Mouse (Mus musculus): Measurements from ENCODE around the gene Cela2a. TPM values are rescaled to one million over a fixed set of nuclear protein-coding genes. Genes with fewer than 3 reads are reported as not detected.

The Cela2a gene
- polyA plus RNA-seq, 1 experiment from 2014 or later: 754 TPM

DNA sequence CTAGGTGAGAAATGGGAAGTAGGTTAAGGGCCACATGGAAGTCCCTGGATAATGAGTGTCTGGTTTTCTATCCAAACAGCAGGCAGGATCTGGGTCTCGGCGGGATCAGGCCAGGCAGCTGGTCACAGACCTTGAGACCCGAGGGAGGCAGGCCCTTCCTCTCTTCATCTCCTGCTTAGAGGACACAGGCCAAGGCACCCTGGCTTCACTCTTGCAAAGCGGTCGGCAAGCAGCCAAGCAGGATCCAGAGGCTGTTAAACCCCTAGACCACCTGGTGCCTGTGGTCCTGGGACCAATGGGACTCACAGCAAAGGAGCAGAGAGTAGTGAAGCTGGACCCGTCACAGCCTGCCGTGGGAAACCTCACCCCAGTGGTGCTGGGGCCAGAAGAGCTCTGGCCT, 29.6 kb downstream of the Cela2a start:
- WGBS: 78% methylated on average over 7 of the region's 7 CpGs
- no peak for ATAC-seq (ENCODE audit: insufficient read depth, low FRiP score)
- Histone ChIP-seq H3K4me2 (ENCODE audit: low read depth, low read length) (no peak overlapping the region), H3K9me3 (replicated peaks; ENCODE audit: control insufficient read depth, low read length) (no peaks in the 10 kb centered on the region), H3K9ac (ENCODE audit: low read length) (peak overlapping the region; percentile 7; the same call in 1 of the 2 replicates), H3K4me3 (replicated peaks; ENCODE audit: low read length) (no peak overlapping the region), H3K36me3 (ENCODE audit: control insufficient read depth, insufficient read depth, low read length) (peaks cover 8% of the 10 kb centered on the region; the same call in 1 of the 2 replicates), H3K4me1 (ENCODE audit: control insufficient read depth, insufficient read depth, low read length) (peaks cover 18% of the 10 kb centered on the region), H3K27me3 (ENCODE audit: control insufficient read depth, insufficient read depth, low read length) (no peaks in the 10 kb centered on the region), H3K27ac (ENCODE audit: low read length) (no peak overlapping the region)

DNA sequence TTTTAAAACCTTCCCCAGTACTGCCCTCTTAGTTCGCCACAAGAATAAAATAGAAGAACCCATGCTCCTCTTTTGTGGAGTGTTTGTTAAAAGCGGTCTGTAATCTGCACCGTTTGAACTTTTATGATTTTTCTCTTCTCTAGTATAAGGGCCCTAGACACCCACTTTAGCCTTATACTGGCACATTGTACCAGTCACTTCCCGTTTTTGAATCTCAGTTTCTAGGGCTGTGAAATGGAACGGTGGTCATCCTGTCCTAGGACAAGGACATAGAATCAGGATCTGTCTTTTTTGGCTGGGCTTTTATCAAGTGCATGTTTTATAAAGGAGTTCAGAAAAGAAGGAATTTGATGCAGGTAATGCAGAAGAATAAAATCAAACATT, 31.8 kb downstream of the Cela2a start:
- Histone ChIP-seq H3K9ac (ENCODE audit: low read length) (peak overlapping the region; percentile 83), H3K4me3 (replicated peaks; ENCODE audit: low read length) (peak overlapping the region; percentile 76), H3K9me3 (replicated peaks; ENCODE audit: control insufficient read depth, low read length) (no peaks in the 10 kb centered on the region), H3K4me1 (ENCODE audit: control insufficient read depth, insufficient read depth, low read length) (peaks cover 28% of the 10 kb centered on the region), H3K27me3 (ENCODE audit: control insufficient read depth, insufficient read depth, low read length) (no peaks in the 10 kb centered on the region), H3K4me2 (ENCODE audit: low read depth, low read length) (peak overlapping the region; percentile 61), H3K27ac (ENCODE audit: low read length) (peak overlapping the region; percentile 95), H3K36me3 (ENCODE audit: control insufficient read depth, insufficient read depth, low read length) (peaks cover 8% of the 10 kb centered on the region; the same call in 1 of the 2 replicates)
- ATAC-seq (ENCODE audit: insufficient read depth, low FRiP score): no peak
- WGBS: 4% methylated on average over 5 of the region's 5 CpGs

DNA sequence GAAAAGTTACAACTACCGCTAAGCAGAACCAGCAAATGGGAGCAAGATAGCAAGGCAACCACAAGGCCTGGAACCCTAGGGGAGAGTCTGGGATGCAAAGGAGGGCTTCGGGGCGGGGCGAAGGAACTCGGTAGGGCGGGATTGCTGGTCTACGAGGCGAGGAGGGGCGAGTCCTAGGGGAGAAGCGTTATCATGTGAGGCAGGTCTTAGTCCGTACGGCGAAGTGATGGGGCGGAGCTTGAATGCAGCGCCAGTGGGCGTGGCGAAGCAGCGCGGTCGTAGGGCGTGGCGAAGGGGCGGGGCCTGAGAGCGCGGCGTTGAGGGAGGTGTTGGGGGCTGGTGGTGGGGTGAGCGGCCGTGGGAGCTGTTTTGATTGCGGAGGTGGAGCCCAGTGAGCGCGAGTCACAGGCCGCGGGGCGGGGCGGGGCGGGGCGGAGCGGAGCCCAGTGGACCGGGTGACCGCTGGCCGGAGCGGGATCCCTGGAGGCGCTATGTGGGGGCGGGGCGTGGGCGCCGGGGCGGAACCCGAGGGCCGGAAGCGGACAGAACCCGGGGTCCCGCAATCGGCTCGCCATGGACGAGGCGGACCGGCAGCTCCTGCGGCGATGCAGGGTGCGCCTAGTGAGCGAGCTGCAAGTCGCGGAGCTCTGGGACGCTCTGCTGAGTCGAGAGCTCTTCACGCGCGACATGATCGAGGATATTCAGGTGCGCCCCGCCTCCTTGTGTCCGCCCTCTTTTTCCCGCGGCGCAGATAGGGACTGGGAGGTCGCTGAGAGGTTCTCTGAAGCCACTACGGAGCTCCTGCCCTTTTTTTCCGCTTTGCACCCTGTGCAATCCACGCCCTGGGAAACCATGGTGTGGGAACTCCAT, 32.4 kb downstream of the Cela2a start, which contains the start of gene Casp9:
Casp9 (plus strand) TSS at position 331 of the 870 bp plus-strand sequence.
- peak within 1 kb of the TSS; percentile 76 for H3K4me3 ChIP-seq (replicated peaks; ENCODE audit: low read length)
- no peaks in the 10 kb centered on the region for H3K27me3 ChIP-seq (ENCODE audit: control insufficient read depth, insufficient read depth, low read length)
- H3K4me1 ChIP-seq (ENCODE audit: control insufficient read depth, insufficient read depth, low read length): peaks cover 28% of the 10 kb centered on the region
- no peaks in the 10 kb centered on the region for H3K9me3 ChIP-seq (replicated peaks; ENCODE audit: control insufficient read depth, low read length)
- ATAC-seq (ENCODE audit: insufficient read depth, low FRiP score): peak; percentile 90
- H3K9ac ChIP-seq (ENCODE audit: low read length): peak within 1 kb of the TSS; percentile 83
- peaks cover 8% of the 10 kb centered on the region; the same call in 1 of the 2 replicates for H3K36me3 ChIP-seq (ENCODE audit: control insufficient read depth, insufficient read depth, low read length)
- H3K27ac ChIP-seq (ENCODE audit: low read length): peak within 1 kb of the TSS; percentile 95
- WGBS: under 1% methylated on average over 78 of the region's 80 CpGs
- H3K4me2 ChIP-seq (ENCODE audit: low read depth, low read length): peak within 1 kb of the TSS; percentile 61

DNA sequence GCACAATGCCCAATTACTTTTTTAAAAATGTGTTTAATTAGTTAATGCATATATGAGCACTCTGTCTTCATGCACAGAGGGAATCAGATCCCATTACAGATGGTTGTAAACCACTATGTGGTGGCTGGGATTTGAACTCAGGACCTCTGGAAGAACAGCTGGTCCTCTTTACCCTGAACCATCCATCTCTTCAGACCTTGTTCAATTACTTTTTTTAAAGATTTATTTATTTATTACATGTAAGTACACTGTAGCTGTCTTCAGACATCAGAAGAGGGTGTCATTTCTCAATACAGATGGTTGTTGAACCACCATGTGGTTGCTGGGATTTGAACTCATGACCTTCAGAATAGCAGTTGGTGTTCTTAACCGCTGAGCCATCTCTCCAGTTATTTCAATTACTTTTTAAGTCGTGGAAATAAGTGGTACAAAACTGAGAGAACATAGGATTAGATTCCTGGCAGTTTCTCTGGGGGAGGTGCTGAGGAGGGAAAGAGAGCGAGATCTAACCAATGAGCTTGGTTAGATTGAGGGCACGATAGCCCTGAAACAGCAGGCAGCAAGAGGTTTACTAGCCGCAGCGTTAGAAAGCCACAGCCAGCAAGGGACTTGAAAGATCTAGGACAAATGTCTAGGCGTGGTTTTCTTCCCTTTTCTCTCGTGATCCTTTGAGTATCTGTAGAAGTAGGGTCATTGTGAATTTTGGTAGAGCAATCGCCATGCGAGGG, 33.2 kb downstream of the Cela2a start:
- Histone ChIP-seq H3K27me3 (ENCODE audit: control insufficient read depth, insufficient read depth, low read length) (no peaks in the 10 kb centered on the region), H3K9ac (ENCODE audit: low read length) (peak overlapping the region; percentile 58), H3K4me3 (replicated peaks; ENCODE audit: low read length) (peak overlapping the region; percentile 76), H3K4me2 (ENCODE audit: low read depth, low read length) (peak overlapping the region; percentile 61), H3K9me3 (replicated peaks; ENCODE audit: control insufficient read depth, low read length) (no peaks in the 10 kb centered on the region), H3K4me1 (ENCODE audit: control insufficient read depth, insufficient read depth, low read length) (peaks cover 28% of the 10 kb centered on the region), H3K36me3 (ENCODE audit: control insufficient read depth, insufficient read depth, low read length) (peaks cover 7% of the 10 kb centered on the region; the same call in 1 of the 2 replicates), H3K27ac (ENCODE audit: low read length) (peak overlapping the region; percentile 95)
- ATAC-seq (ENCODE audit: insufficient read depth, low FRiP score): no peak
- 11% methylated on average over 10 of the region's 10 CpGs for WGBS

DNA sequence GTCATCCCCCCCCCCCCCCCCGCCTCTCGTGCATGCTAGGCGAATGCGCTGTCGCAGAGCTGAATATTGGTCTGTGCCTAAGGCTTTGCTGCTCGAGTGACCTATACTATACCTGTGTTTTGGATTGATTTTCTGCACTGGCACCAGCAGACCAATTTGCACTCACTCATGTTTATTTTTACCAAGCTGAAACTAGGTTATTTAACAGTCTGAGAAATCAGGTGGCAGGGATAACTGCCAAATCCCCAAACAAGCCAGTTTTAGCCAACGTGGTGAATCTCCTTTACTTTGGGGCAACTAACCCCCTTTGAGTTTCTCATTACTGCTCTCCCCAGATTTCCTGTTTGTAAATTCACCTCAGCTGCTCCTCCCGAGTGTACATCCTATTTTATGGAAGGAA, 34.0 kb downstream of the Cela2a start:
- ATAC-seq (ENCODE audit: insufficient read depth, low FRiP score): no peak
- Histone ChIP-seq H3K27me3 (ENCODE audit: control insufficient read depth, insufficient read depth, low read length) (no peaks in the 10 kb centered on the region), H3K4me1 (ENCODE audit: control insufficient read depth, insufficient read depth, low read length) (peaks cover 28% of the 10 kb centered on the region), H3K9me3 (replicated peaks; ENCODE audit: control insufficient read depth, low read length) (no peaks in the 10 kb centered on the region), H3K9ac (ENCODE audit: low read length) (no peak overlapping the region), H3K27ac (ENCODE audit: low read length) (no peak overlapping the region), H3K36me3 (ENCODE audit: control insufficient read depth, insufficient read depth, low read length) (no peaks in the 10 kb centered on the region), H3K4me3 (replicated peaks; ENCODE audit: low read length) (no peak overlapping the region), H3K4me2 (ENCODE audit: low read depth, low read length) (no peak overlapping the region)
- WGBS: 85% methylated on average over 8 of the region's 8 CpGs

DNA sequence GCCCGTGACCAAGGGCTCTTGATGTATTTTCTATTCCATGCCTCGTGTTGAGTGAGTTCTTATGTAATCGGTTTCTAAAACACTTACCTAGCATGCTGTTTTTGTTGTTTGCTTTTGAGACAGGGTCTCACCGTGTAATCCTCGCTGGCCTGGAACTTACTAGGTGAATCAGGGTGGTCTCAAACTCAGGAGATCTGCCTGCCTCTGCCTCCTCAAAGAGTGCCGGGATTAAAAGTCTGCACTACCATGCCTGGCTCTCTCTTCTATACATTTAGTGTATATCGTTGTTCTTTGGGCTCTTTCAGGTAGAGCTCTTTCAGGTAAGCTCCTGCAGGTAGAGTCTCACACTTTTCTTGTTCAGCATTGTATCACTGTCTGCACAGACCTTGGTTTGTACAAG, 34.5 kb downstream of the Cela2a start:
- H3K27ac ChIP-seq (ENCODE audit: low read length): no peak overlapping the region
- no peaks in the 10 kb centered on the region for H3K9me3 ChIP-seq (replicated peaks; ENCODE audit: control insufficient read depth, low read length)
- 89% methylated on average over 7 of the region's 7 CpGs for WGBS
- no peaks in the 10 kb centered on the region for H3K27me3 ChIP-seq (ENCODE audit: control insufficient read depth, insufficient read depth, low read length)
- H3K4me2 ChIP-seq (ENCODE audit: low read depth, low read length): no peak overlapping the region; the same call in 1 of the 2 replicates
- H3K9ac ChIP-seq (ENCODE audit: low read length): no peak overlapping the region
- ATAC-seq (ENCODE audit: insufficient read depth, low FRiP score): no peak
- H3K36me3 ChIP-seq (ENCODE audit: control insufficient read depth, insufficient read depth, low read length): no peaks in the 10 kb centered on the region
- H3K4me3 ChIP-seq (replicated peaks; ENCODE audit: low read length): no peak overlapping the region
- peaks cover 28% of the 10 kb centered on the region for H3K4me1 ChIP-seq (ENCODE audit: control insufficient read depth, insufficient read depth, low read length)

DNA sequence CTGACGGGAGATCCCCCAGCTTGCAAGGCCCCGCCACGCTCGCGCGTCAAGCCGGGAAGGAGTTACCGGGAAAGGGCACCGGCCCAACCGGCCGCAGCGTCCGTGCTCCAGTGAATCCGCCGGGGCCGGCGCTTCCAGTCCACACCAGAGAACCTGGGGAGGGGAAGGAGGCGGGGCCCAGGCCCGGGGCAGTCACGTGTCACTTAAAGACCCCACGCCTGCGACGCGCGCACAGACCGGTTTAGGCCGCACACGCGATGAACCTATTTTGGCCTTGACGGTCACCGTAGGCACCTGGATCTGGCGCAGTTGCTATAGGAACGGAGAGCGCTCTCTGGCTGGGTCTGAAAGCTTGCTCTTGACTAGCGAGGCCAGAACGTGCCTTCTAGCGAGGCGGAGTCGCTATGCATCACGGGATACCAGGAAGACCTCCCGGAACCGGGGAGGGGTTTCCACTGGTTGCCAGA, 35.4 kb downstream of the Cela2a start, which contains the start of gene Dnajc16:
Dnajc16 (minus strand) TSS at position 408 of the 467 bp plus-strand sequence.
- H3K4me1 ChIP-seq (ENCODE audit: control insufficient read depth, insufficient read depth, low read length): peaks cover 26% of the 10 kb centered on the region
- peak within 1 kb of the TSS; percentile 94 for H3K9ac ChIP-seq (ENCODE audit: low read length)
- under 1% methylated on average over 42 of the region's 42 CpGs for WGBS
- peak within 1 kb of the TSS; percentile 90 for H3K4me2 ChIP-seq (ENCODE audit: low read depth, low read length)
- H3K27me3 ChIP-seq (ENCODE audit: control insufficient read depth, insufficient read depth, low read length): no peaks in the 10 kb centered on the region
- no peaks in the 10 kb centered on the region for H3K36me3 ChIP-seq (ENCODE audit: control insufficient read depth, insufficient read depth, low read length)
- H3K4me3 ChIP-seq (replicated peaks; ENCODE audit: low read length): peak within 1 kb of the TSS; percentile 83
- ATAC-seq (ENCODE audit: insufficient read depth, low FRiP score): peak; percentile 85
- H3K9me3 ChIP-seq (replicated peaks; ENCODE audit: control insufficient read depth, low read length): no peaks in the 10 kb centered on the region
- H3K27ac ChIP-seq (ENCODE audit: low read length): peak within 1 kb of the TSS; percentile 85

DNA sequence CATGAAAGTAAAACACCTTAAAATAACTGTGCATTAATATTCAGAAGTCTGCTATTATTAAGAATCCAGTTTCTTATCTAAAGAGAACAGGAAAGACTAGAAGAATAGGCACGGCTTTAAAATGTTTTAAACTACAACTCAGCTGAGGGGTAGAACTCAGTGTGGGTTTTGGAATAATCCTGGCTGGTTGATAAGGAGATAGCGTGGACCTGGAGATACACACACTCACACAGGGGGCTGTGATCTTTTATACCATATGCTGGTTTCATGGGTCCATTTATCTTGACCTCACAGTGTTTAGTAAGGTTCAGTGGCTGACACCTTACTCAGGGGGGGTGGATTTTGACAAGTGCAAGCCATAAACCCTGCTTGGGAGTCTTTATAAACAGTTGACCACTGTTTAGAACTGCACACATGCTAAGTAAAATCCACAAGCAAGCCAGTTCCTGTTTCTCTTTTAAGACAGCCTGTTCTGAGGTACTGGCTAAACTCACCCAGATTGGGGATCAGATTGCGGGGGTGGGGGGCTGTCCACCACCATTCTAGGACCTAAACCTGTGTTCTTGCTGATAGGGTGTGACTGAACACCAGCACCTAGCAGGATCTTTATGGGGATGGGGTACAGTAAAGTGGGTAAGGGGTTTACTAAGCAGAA, 36.3 kb downstream of the Cela2a start:
- 32% methylated on average over 3 of the region's 3 CpGs for WGBS
- ATAC-seq (ENCODE audit: insufficient read depth, low FRiP score): no peak
- Histone ChIP-seq H3K4me1 (ENCODE audit: control insufficient read depth, insufficient read depth, low read length) (peaks cover 18% of the 10 kb centered on the region), H3K9ac (ENCODE audit: low read length) (peak overlapping the region; percentile 94), H3K4me3 (replicated peaks; ENCODE audit: low read length) (peak overlapping the region; percentile 83), H3K27ac (ENCODE audit: low read length) (peak overlapping the region; percentile 85), H3K9me3 (replicated peaks; ENCODE audit: control insufficient read depth, low read length) (no peaks in the 10 kb centered on the region), H3K27me3 (ENCODE audit: control insufficient read depth, insufficient read depth, low read length) (no peaks in the 10 kb centered on the region), H3K4me2 (ENCODE audit: low read depth, low read length) (peak overlapping the region; percentile 90), H3K36me3 (ENCODE audit: control insufficient read depth, insufficient read depth, low read length) (peaks cover 3% of the 10 kb centered on the region; the same call in 1 of the 2 replicates)

All from stomach, embryonic 16.5 days (tissue).